9 mouse cellular contexts compared by ENCODE assay signal in genomic region chr17:20944226-20944625, GRCm38 (mm10). TPM values are rescaled to one million over a fixed set of nuclear protein-coding genes. Genes with fewer than 3 reads are reported as not detected.
DNase-seq lines count a peak whose midpoint lies in the region; ATAC-seq and TF ChIP-seq lines count a peak whose summit lies in the region.
"Had no signal": no experiment of that assay in that cellular context is flagged by ENCODE, and none has a peak within 500 bp of the region (broad histone marks: within the 10 kb centered on the region; RNA-seq: fewer than 3 reads in every experiment).

No protein-coding gene starts in this region.

- DNase-seq in lung, adult 2 months = no peak
- no peak for DNase-seq in lung, postnatal 25 days (ENCODE audit: low spot score)
- DNase-seq in retina, embryonic 14.5 days (ENCODE audit: low spot score) = peak; percentile 8
- DNase-seq in urinary bladder, postnatal 4 days (ENCODE audit: low spot score in 2 of 2) = no peak
- DNase-seq in gastrocnemius, postnatal 14 days = no peak
- DNase-seq in cerebellum, postnatal 14 days = no peak

- H3K27ac ChIP-seq in cortical plate, adult 2 months (ENCODE audit: insufficient read depth, low read length) = no peak overlapping the region
- H3K27ac ChIP-seq in intestine, embryonic 16.5 days (ENCODE audit: low read length) = peak overlapping the region; percentile 97

- H3K4me3 ChIP-seq in lung, adult 2 months (replicated peaks; ENCODE audit: extremely low read depth, low read depth, low read length) = peak overlapping the region; percentile 67
- H3K4me3 ChIP-seq in cortical plate, adult 2 months (ENCODE audit: insufficient read depth, low read length) = peak overlapping the region; percentile 63
- H3K4me3 ChIP-seq in intestine, embryonic 16.5 days (ENCODE audit: low read length) = peak overlapping the region; percentile 64

- H3K9me3 ChIP-seq in intestine, embryonic 16.5 days (ENCODE audit: control insufficient read depth, low read length) = no peaks in the 10 kb centered on the region

- H3K4me2 ChIP-seq in intestine, embryonic 16.5 days (ENCODE audit: low read depth, low read length) = peak overlapping the region; percentile 60

- H3K4me1 ChIP-seq in lung, adult 2 months (ENCODE audit: control insufficient read depth, insufficient read depth, low read length) = peaks cover 12% of the 10 kb centered on the region
- H3K4me1 ChIP-seq in cortical plate, adult 2 months (ENCODE audit: control insufficient read depth, insufficient read depth, low read length) = peaks cover 6% of the 10 kb centered on the region
- peaks cover 17% of the 10 kb centered on the region for H3K4me1 ChIP-seq in intestine, embryonic 16.5 days (ENCODE audit: control insufficient read depth, insufficient read depth, low read length)

- no peak for TF ChIP-seq POLR2A in lung, adult 2 months (IDR thresholded peaks at IDR 0.05; ENCODE audit: borderline replicate concordance, extremely low read depth, low read depth, low read length)
- TF ChIP-seq POLR2A in cortical plate, adult 2 months (IDR thresholded peaks at IDR 0.05; ENCODE audit: extremely low read depth, insufficient read depth, low read length) = no peak

- 35% methylated on average over 3 of the region's 3 CpGs for WGBS in lung, adult 2 months
- WGBS in intestine, embryonic 16.5 days = 44% methylated on average over 3 of the region's 3 CpGs

- no peaks in the 10 kb centered on the region for H3K27me3 ChIP-seq in intestine, embryonic 16.5 days (replicated peaks; ENCODE audit: control insufficient read depth, insufficient read depth, low read length)

- intact Hi-C loops in gastrocnemius, postnatal 14 days (cut with DNase I; ENCODE audit: low total_unique reads) = no loop called here

- peak overlapping the region; percentile 74 for H3K9ac ChIP-seq in intestine, embryonic 16.5 days (ENCODE audit: low read depth, low read length)

- no peaks in the 10 kb centered on the region for H3K36me3 ChIP-seq in intestine, embryonic 16.5 days (ENCODE audit: control insufficient read depth, insufficient read depth, low read length)

- TF ChIP-seq CTCF in lung, adult 2 months (IDR thresholded peaks at IDR 0.05; ENCODE audit: insufficient read depth, low read length) = no peak
- TF ChIP-seq CTCF in cortical plate, adult 2 months (IDR thresholded peaks at IDR 0.05; ENCODE audit: extremely low read depth, insufficient read depth, low read length) = no peak

- ATAC-seq in intestine, embryonic 16.5 days = no peak

RNA-seq across cellular contexts. Expression of gene Ppp2r1a, which starts 0.9 kb away (rescaled TPM):
- 146 and 208 TPM in 2 replicates for polyA plus RNA-seq in lung, adult 2 months (2012; rRNA removed)
- polyA plus RNA-seq in cortical plate, adult 2 months (2012; rRNA removed) = 596 and 603 TPM in 2 replicates
- 352 and 364 TPM in 2 replicates for polyA plus RNA-seq in intestine, embryonic 16.5 days (2015; fragmentation: Nextera tagmentation; extraction: Ambion mirVana)
- total RNA-seq in gastrocnemius, postnatal 14 days (2021) = 100 to 1,000 TPM; 124 to 125 TPM

RNA-seq across cellular contexts. Expression of gene Vmn1r232, which starts 24.7 kb away (rescaled TPM):
- not detected in 2 replicates for polyA plus RNA-seq in lung, adult 2 months (2012; rRNA removed)
- not detected in 2 replicates for polyA plus RNA-seq in cortical plate, adult 2 months (2012; rRNA removed)
- not detected in 2 replicates for polyA plus RNA-seq in intestine, embryonic 16.5 days (2015; fragmentation: Nextera tagmentation; extraction: Ambion mirVana)
- not detected for total RNA-seq in gastrocnemius, postnatal 14 days (2021)
- total RNA-seq: heart, adult 18-20 months had no signal

RNA-seq across cellular contexts. Expression of gene Vmn1r231, which starts 39.3 kb away (rescaled TPM):
- polyA plus RNA-seq in lung, adult 2 months (2012; rRNA removed) = not detected in 2 replicates
- not detected in 2 replicates for polyA plus RNA-seq in cortical plate, adult 2 months (2012; rRNA removed)
- polyA plus RNA-seq in intestine, embryonic 16.5 days (2015; fragmentation: Nextera tagmentation; extraction: Ambion mirVana) = not detected in 2 replicates
- not detected for total RNA-seq in gastrocnemius, postnatal 14 days (2021)
- total RNA-seq: heart, adult 18-20 months had no signal

RNA-seq across cellular contexts. Expression of gene Vmn1r233, which starts 52.0 kb away (rescaled TPM):
- polyA plus RNA-seq in lung, adult 2 months (2012; rRNA removed) = not detected in 2 replicates
- not detected in 2 replicates for polyA plus RNA-seq in cortical plate, adult 2 months (2012; rRNA removed)
- not detected in 2 replicates for polyA plus RNA-seq in intestine, embryonic 16.5 days (2015; fragmentation: Nextera tagmentation; extraction: Ambion mirVana)
- total RNA-seq in gastrocnemius, postnatal 14 days (2021) = not detected
- total RNA-seq: heart, adult 18-20 months had no signal
